Mouse (Mus musculus): ENCODE data around the gene Camta2.

GRCm38 (mm10) chr11:70638714-70639278 lies 49.1 kb downstream of the Camta2 start, which contains the start of gene Gp1ba:
- TF ChIP-seq TAL1 (IDR thresholded peaks at IDR 0.05; ENCODE audit: low read length) (no peak), GATA1 (IDR thresholded peaks at IDR 0.05; ENCODE audit: low read length) (peak; percentile 28; the same call in 1 of the 2 replicates)

All from erythroblast, embryonic 14.5 days (primary cell).